Mouse (Mus musculus): ENCODE measurements around the gene Neurod2.

Gene Neurod2

DNA sequence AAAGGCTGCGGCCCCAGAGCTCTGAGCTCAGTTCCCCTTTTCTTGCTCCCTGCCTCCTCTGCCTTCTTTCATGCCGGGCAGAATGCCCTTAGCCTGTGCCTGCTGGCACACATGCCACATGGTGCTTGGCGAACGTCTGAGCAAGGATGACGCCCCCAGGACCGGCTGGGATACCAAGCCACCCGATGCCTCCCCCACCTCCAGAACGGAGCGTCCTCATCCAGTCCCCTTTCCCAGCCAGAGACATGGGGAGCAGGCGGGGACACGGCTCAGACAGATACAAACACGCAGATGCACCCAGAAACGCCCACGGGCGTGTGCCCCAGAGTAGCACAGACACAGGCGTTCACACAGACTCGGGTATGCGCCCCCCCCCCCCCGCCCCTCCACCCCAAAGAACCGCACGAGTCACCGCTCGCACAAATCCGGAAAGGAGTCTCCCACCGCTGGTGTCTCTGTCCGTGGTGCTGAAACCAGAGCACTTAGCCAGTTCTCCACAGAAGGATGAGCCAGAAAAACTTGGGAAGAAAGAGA is 15.6 kb downstream of the Neurod2 start:
- DNase-seq (ENCODE audit: low spot score), result no peak

- DNase-seq (ENCODE audit: low spot score), result no peak
Measured at GRCm38 (mm10) chr11:98298484-98299205, 30.8 kb downstream of the Neurod2 start.

- no peak for DNase-seq (ENCODE audit: low spot score)
Measured at GRCm38 (mm10) chr11:98297778-98298177, 31.7 kb downstream of the Neurod2 start.

DNA sequence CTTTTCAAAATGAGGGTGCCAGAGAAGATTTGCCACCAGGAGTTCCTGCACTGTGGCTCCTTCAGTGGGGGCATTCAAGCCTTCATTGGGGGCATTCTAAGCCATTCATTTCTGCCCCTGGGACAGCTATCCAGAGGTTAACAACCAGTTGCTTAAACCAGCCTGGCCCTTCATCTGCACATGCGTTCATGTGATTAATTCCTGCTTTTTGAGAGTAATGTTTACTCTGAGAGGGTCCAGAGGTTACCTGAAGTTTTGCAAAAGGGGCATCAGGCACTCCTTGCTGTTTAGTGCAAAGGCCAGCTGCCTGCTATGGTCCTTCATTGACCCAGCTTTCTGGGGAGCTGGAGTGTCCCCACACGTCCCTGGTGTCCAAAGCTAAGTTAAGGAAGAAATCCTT is 32.5 kb downstream of the Neurod2 start:
- DNase-seq (ENCODE audit: low spot score), result no peak

- peak; percentile 16 for DNase-seq (ENCODE audit: low spot score)
Measured at GRCm38 (mm10) chr11:98296277-98296676, 33.2 kb downstream of the Neurod2 start.

- DNase-seq (ENCODE audit: low spot score), result no peak
Measured at GRCm38 (mm10) chr11:98295013-98295585, 34.3 kb downstream of the Neurod2 start.

DNA sequence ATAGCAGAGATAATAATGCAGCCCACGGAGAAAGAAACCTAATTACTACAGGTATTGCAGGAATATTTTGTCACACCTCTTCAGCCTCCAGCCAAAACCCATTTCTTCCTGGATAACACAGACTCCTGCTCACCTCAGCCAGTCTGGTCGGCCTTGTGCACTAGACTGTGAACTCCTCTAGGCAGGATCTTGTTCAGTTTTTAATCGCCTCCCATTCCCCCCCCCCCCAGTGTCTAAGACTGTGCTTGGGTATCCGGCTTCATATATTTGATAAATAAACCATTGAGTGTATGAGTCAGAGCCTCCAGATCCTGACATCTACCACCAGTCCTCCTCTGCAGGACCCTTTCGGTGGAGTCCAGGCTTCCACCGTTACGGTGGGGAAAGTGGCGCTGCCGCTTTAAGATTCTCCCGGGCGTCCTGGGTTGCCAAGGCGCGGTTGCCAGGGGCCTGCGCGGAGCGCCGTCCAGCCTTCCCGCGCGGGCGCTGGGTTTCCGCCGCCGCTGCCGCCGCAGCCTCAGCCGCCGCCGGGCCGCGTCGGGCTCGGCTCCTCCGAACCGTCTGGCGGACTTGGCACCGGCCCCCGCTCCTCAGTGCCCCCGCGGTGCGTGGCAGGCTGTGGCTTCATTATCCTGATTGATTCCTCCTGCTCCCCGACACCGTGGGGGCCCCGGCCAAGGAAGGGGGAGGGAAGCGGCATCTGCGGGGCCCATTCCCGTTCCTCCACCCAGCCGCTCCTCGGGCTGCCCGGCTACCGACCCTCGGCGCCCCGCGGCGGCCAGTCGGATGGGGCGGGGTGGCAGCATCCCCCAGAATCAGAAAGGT is 35.0 kb downstream of the Neurod2 start:
- DNase-seq (ENCODE audit: low spot score), result peak; percentile 17

- no peak for DNase-seq (ENCODE audit: low spot score)
Measured at GRCm38 (mm10) chr11:98293070-98293469, 36.4 kb downstream of the Neurod2 start.

DNA sequence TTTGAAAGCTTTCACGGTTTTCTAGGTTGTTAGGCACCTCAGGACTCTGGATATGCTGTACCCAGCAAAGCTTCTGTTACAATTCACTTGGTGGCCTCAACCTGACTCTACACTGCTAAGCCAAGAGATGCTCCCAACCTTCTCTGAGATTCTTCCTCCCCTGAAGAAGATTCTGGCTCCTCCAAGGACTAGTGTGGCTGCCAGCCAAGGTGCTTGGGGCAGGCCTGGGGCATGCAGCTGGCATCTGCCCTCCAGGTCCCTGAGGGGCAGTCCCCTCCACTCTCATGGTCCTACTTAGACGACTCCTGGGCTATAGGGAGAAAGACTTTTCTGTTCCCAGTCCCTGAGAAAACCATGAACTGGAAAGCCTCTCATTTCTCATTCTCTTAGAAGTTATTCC is 38.5 kb downstream of the Neurod2 start:
- DNase-seq (ENCODE audit: low spot score), result no peak

DNA sequence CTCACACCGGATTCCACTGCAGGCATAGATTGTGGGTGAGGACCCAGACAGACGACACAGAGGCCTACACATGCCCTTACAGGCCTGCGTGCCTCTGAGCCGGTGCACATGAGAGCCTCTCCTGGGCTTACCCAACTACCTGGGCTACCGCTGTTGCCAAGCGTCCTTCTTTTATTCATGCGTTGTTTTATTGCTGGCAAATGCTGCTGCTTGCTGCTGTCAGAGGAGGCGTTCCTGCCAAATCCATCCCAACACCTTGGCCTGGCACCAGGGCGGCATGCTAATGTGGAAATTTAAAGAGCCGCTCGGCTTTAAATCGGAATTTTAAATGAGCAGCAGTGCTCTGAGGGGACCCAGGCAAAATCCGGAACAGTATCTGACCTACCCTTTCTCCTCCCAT is 39.6 kb downstream of the Neurod2 start:
- DNase-seq (ENCODE audit: low spot score), result no peak

- DNase-seq (ENCODE audit: low spot score), result no peak
Measured at GRCm38 (mm10) chr11:98287961-98288360, 41.5 kb downstream of the Neurod2 start.

DNA sequence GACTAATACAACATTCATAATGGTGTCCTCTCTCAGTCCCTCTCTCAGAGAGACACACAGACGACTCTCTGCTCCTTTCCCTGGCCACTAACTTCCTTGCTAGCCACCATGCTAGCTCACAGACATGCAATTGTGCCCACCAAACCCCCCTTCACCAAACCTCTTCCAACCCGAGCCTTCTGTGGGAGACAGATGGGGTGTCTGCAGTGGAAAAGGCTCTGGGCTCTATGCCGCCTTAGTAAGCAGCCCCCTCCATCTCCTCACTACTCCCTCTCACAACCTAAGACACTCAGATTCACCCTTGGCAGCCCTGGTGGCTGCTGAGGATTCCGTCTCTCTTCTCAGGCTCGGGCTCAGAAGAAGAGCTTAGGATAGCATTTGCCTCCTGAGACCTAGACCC is 41.9 kb downstream of the Neurod2 start:
- DNase-seq (ENCODE audit: low spot score), result no peak

DNA sequence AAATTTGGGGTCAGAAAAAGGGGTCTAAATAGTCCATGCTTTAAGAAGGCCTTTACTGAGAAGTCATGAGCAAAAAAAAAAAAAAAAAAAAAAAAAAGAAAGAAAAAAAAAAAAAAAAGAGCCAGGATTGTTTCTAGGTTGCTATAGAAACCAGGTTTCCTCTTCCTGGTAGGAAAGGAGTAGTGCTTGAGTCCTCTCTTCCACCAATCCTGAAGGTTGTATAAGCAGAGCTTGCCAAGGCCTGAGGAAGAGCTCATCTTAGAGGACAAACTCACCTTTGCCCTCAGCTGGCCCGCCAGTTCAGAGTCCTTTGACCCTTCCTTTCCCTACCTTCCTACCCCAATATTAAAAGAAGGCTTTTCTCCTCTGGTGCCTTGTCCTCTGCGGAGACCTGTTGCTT is 44.1 kb downstream of the Neurod2 start:
- DNase-seq (ENCODE audit: low spot score), result no peak

DNA sequence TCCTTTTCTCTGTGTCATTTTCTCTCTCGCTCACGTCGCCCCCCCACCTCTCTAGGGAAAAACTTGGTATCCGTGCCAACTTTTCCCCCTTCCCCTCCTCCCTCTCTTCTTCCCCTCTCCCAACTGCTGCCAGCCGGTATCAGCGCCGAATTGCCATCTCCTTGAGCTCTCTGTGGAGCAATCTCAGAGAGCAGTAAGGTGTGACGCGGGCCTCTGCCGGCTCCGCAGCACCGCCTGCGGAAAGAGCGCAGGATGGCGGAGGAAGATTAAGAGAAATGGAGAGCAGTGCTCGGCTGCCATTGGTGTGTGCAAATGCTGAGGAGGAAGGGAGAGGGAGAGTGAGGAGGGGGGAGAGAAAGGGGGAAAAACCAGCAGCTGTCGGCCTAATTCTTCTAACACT is 45.2 kb downstream of the Neurod2 start:
- no peak for DNase-seq (ENCODE audit: low spot score)

DNA sequence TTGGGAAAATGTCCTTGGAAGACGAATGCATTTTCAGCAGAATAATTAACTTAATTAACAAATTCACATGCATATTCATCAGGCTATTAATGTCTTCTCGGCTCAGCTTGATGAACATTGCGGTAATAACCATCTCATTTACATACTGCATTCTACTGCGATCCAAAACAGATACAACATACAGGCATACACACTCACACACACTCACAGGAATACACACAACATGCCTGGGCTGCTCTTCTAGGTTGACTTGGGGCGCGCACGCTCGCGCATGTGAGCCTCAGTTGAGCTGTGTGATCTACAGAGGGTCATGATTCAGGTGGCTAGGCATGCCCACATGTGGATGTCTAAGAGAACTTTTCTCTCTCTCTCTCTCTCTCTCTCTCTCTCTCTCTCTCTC is 45.7 kb downstream of the Neurod2 start:
- DNase-seq (ENCODE audit: low spot score), result no peak
